Mouse (Mus musculus) layer of hippocampus, adult 18-20 months (tissue): Measurements from ENCODE around the gene Kirrel3. TPM values are rescaled to one million over a fixed set of nuclear protein-coding genes. Genes with fewer than 3 reads are reported as not detected.

Experiments
- DNase-seq, 2 experiments: peaks; one replicate each; pipeline ENCODE4 v3.0.0; 2022; ENCODE audit warnings: low spot score in 2 of 2
- total RNA-seq, 2 experiments: library from RNA; stranded (reverse); gene quantifications; 2 replicates each; pipeline ENCODE4 v1.2.3; 2021

The Kirrel3 gene
- total RNA-seq, 2 experiments from 2014 or later, result 45.7 to 54.8 TPM

GRCm38 (mm10) chr9:35050701-35051454 is 565.2 kb downstream of the Kirrel3 start:
- no peak for DNase-seq

GRCm38 (mm10) chr9:35051666-35052065 is 566.0 kb downstream of the Kirrel3 start:
- no peak for DNase-seq

GRCm38 (mm10) chr9:35052671-35053070 is 567.0 kb downstream of the Kirrel3 start:
- no peak for DNase-seq

GRCm38 (mm10) chr9:35053081-35053480 is 567.4 kb downstream of the Kirrel3 start:
- no peak for DNase-seq

GRCm38 (mm10) chr9:35053669-35054068 is 568.0 kb downstream of the Kirrel3 start:
- DNase-seq, result no peak

- no peak for DNase-seq
Observed at GRCm38 (mm10) chr9:35055528-35056330, 570.0 kb downstream of the Kirrel3 start.

- DNase-seq, result no peak
Observed at GRCm38 (mm10) chr9:35056611-35057010, 570.9 kb downstream of the Kirrel3 start.

- DNase-seq, result no peak
Observed at GRCm38 (mm10) chr9:35057631-35058030, 571.9 kb downstream of the Kirrel3 start.

GRCm38 (mm10) chr9:35058186-35058585 is 572.5 kb downstream of the Kirrel3 start:
- no peak for DNase-seq

GRCm38 (mm10) chr9:35058596-35059354 is 573.1 kb downstream of the Kirrel3 start:
- DNase-seq, result no peak

GRCm38 (mm10) chr9:35059881-35060280 is 574.2 kb downstream of the Kirrel3 start:
- DNase-seq, result no peak

GRCm38 (mm10) chr9:35061446-35061845 is 575.8 kb downstream of the Kirrel3 start:
- no peak for DNase-seq
